Mouse (Mus musculus) gonadal fat pad, adult 2 months (tissue): ENCODE measurements around the gene Trim15. TPM values are rescaled to one million over a fixed set of nuclear protein-coding genes. Genes with fewer than 3 reads are reported as not detected.
"Not testable (repeated sequence)": the region's sequence is repeated elsewhere in the genome, so short reads cannot be mapped to it uniquely, and the experiment has no call there.

ENCODE experiments used
- DNase-seq: peaks from one replicate; pipeline ENCODE4 v3.0.0-alpha.2; 2012; ENCODE audit warnings: low read depth
- polyA plus RNA-seq: library from polyadenylated mRNA; depleted of rRNA; stranded (reverse); fragments of >200 nt; gene quantifications from 2 replicates; pipeline ENCODE4 v1.2.3, GENCODE M21; 2012; rRNA removed

The Trim15 gene
- polyA plus RNA-seq = 0.15 TPM in 1 of 2 replicates, not detected in the other

- DNase-seq = no peak
Measured at GRCm38 (mm10) chr17:36866719-36867527, at the start of gene Trim15. Trim15 (minus strand) TSS chr17:36867210.

- DNase-seq = no peak
Measured at GRCm38 (mm10) chr17:36915076-36915475, 48.1 kb upstream of the Trim15 start.

GRCm38 (mm10) chr17:36914108-36914507 lies 47.1 kb upstream of the Trim15 start:
- DNase-seq = no peak

- DNase-seq = no peak
Measured at GRCm38 (mm10) chr17:36912031-36912430, 45.0 kb upstream of the Trim15 start.

- no peak for DNase-seq
Measured at GRCm38 (mm10) chr17:36909802-36910201, 42.8 kb upstream of the Trim15 start.

- no peak for DNase-seq
Measured at GRCm38 (mm10) chr17:36908235-36908634, 41.2 kb upstream of the Trim15 start.

GRCm38 (mm10) chr17:36903651-36904050 lies 36.6 kb upstream of the Trim15 start:
- DNase-seq = no peak

GRCm38 (mm10) chr17:36900691-36901090 lies 33.7 kb upstream of the Trim15 start:
- DNase-seq = no peak

GRCm38 (mm10) chr17:36900001-36900400 lies 33.0 kb upstream of the Trim15 start:
- DNase-seq = no peak

GRCm38 (mm10) chr17:36899376-36899775 lies 32.4 kb upstream of the Trim15 start:
- no peak for DNase-seq

GRCm38 (mm10) chr17:36897552-36898205 lies 30.7 kb upstream of the Trim15 start, which contains the start of gene Trim31:
Trim31 (plus strand) TSS chr17:36898118.
- no peak for DNase-seq

GRCm38 (mm10) chr17:36897065-36897464 lies 30.1 kb upstream of the Trim15 start:
- no peak for DNase-seq

GRCm38 (mm10) chr17:36896583-36896982 lies 29.6 kb upstream of the Trim15 start:
- no peak for DNase-seq

- no peak for DNase-seq
Measured at GRCm38 (mm10) chr17:36893387-36893786, 26.4 kb upstream of the Trim15 start.

GRCm38 (mm10) chr17:36892362-36892761 lies 25.4 kb upstream of the Trim15 start:
- DNase-seq = no peak

- not testable (repeated sequence) for DNase-seq
Measured at GRCm38 (mm10) chr17:36891496-36891895, 24.5 kb upstream of the Trim15 start.

GRCm38 (mm10) chr17:36890073-36890903 lies 23.3 kb upstream of the Trim15 start, which contains the start of gene Trim40:
Trim40 (minus strand) TSS chr17:36890123.
- DNase-seq = no peak

GRCm38 (mm10) chr17:36885132-36885790 lies 18.3 kb upstream of the Trim15 start:
- no peak for DNase-seq

GRCm38 (mm10) chr17:36883350-36883749 lies 16.3 kb upstream of the Trim15 start:
- no peak for DNase-seq

GRCm38 (mm10) chr17:36874636-36875035 lies 7.6 kb upstream of the Trim15 start:
- DNase-seq = no peak
